Comparison of ENCODE assay signal across 7 mouse cellular contexts in genomic region chr2:16769149-16769548, GRCm38 (mm10).
A peak's percentile ranks its signal among the peaks of the same experiment; 100 is the strongest.
DNase-seq lines count a peak whose midpoint lies in the region; TF ChIP-seq lines count a peak whose summit lies in the region.
"Not testable (repeated sequence)": the region's sequence is repeated elsewhere in the genome, so short reads cannot be mapped to it uniquely, and the experiment has no call there.

No protein-coding gene starts in this region.

- not testable (repeated sequence) for TF ChIP-seq EP300 in ES-Bruce4 (IDR thresholded peaks at IDR 0.05; ENCODE audit: insufficient read depth, low read depth, low read length)

- H3K9ac ChIP-seq in ES-Bruce4 (ENCODE audit: low read depth, poor library complexity, severe bottlenecking); ES-E14 (ENCODE audit: insufficient read depth, low read depth, low read length, poor library complexity, severe bottlenecking): not testable (repeated sequence)

- not testable (repeated sequence) for TF ChIP-seq POLR2A in ES-Bruce4 (IDR thresholded peaks at IDR 0.05; ENCODE audit: insufficient read depth, low read length)

- not testable (repeated sequence) for H3K4me1 ChIP-seq in E14TG2a.4 (replicated peaks; ENCODE audit: low read depth, low read length); ES-Bruce4 (ENCODE audit: control insufficient read depth, insufficient read depth, low read length); ES-E14 (ENCODE audit: control insufficient read depth in 2 of 2, insufficient read depth in 2 of 2, low read length in 2 of 2, poor library complexity in 1 of 2)

- H3K9me3 ChIP-seq in E14TG2a.4 (ENCODE audit: low read length) = peaks cover 12% of the 10 kb centered on the region
- not testable (repeated sequence) for H3K9me3 ChIP-seq in ES-Bruce4 (replicated peaks; ENCODE audit: control insufficient read depth, insufficient read depth, low read length, poor library complexity, severe bottlenecking); ES-E14 (ENCODE audit: control insufficient read depth, insufficient read depth, low read depth, low read length)

- not testable (repeated sequence) for H3K36me3 ChIP-seq in E14TG2a.4 (ENCODE audit: insufficient read depth, low read length); ES-Bruce4 (ENCODE audit: control insufficient read depth, insufficient read depth, low read length, poor library complexity, severe bottlenecking); ES-E14 (ENCODE audit: control insufficient read depth, insufficient read depth, low read length, poor library complexity, severe bottlenecking)

- not testable (repeated sequence) for TF ChIP-seq CTCF in E14TG2a.4 (conservative IDR thresholded peaks at IDR 0.05; ENCODE audit: low read length); ES-Bruce4 (IDR thresholded peaks at IDR 0.05; ENCODE audit: low read depth, low read length)

- in situ Hi-C loops in ES-E14 (cut with MboI; ENCODE audit: low sequenced_read_pairs in 2 of 2, unreplicated experiment in 2 of 2) = not testable (repeated sequence)

- H3K27ac ChIP-seq in ES-Bruce4 (ENCODE audit: insufficient read depth, low read length); ES-E14 (ENCODE audit: insufficient read depth, low read depth, low read length, poor library complexity, severe bottlenecking): not testable (repeated sequence)

- DNase-seq in ES-CJ7 (ENCODE audit: low read depth, low spot score) (peak; percentile 36), ES-E14 (ENCODE audit: low read depth, low spot score) (peak; percentile 13), R1 (ENCODE audit: low read depth, low spot score) (peak; percentile 59), WW6 (ENCODE audit: low read depth, low spot score) (peak; percentile 5), ZHBTc4 (ENCODE audit: low read depth, low spot score) (peak; percentile 54)

- not testable (repeated sequence) for H3K27me3 ChIP-seq in E14TG2a.4 (ENCODE audit: insufficient read depth, low read length); ES-Bruce4 (ENCODE audit: control insufficient read depth, insufficient read depth, low read length, poor library complexity, severe bottlenecking)

- H3K4me3 ChIP-seq in E14TG2a.4 (replicated peaks; ENCODE audit: low read length) (0 out of 2 replicates have a peak overlapping the region, but pooled peaks have one; percentile 26), ES-Bruce4 (ENCODE audit: low read depth, low read length) (peak overlapping the region; percentile 25; the same call in 1 of the 2 replicates)
- not testable (repeated sequence) for H3K4me3 ChIP-seq in ES-E14 (ENCODE audit: insufficient read depth in 1 of 2, low read depth in 1 of 2, low read length in 2 of 2, poor library complexity in 1 of 2, severe bottlenecking in 1 of 2)

Comparison
In these comparisons a context has a peak if more than half of its experiments do, and no peak if none do; other contexts are left out.
1. DNase-seq: peak in every context shown above with its lines; median percentile 59 in R1; 54 in ZHBTc4; 36 in ES-CJ7; 13 in ES-E14; 5 in WW6.